Mouse (Mus musculus): ENCODE data around the gene Cacna1c. TPM values are rescaled to one million over a fixed set of nuclear protein-coding genes. Genes with fewer than 3 reads are reported as not detected.

Gene Cacna1c
- polyA plus RNA-seq, 2 experiments: 8.9 to 29.0 TPM

- DNase-seq (ENCODE audit: low spot score) (no peak), ATAC-seq (ENCODE audit: low FRiP score, low read depth) (no peak)
- WGBS: 87% methylated on average over 8 of the region's 8 CpGs
- Histone ChIP-seq H3K27ac (replicated peaks; ENCODE audit: low read depth, low read length) (no peak overlapping the region), H3K4me2 (replicated peaks; ENCODE audit: low read depth, low read length, severe bottlenecking) (no peak overlapping the region), H3K4me1 (ENCODE audit: control insufficient read depth, insufficient read depth, low read length) (peaks cover 2% of the 10 kb centered on the region; the same call in 1 of the 2 replicates), H3K36me3 (ENCODE audit: control insufficient read depth, insufficient read depth, low read length) (peaks cover 17% of the 10 kb centered on the region), H3K27me3 (ENCODE audit: control insufficient read depth, insufficient read depth, low read length) (no peaks in the 10 kb centered on the region), H3K9me3 (ENCODE audit: control insufficient read depth, low read length) (no peaks in the 10 kb centered on the region), H3K9ac (ENCODE audit: low read depth, low read length, severe bottlenecking) (no peak overlapping the region), H3K4me3 (replicated peaks; ENCODE audit: low read length) (no peak overlapping the region)
- no peak for TF ChIP-seq POLR2A (IDR thresholded peaks at IDR 0.05; ENCODE audit: borderline replicate concordance, extremely low read depth, insufficient read depth, insufficient read length)
These were observed 137.8 kb downstream of the Cacna1c start for GRCm38 (mm10) chr6:119058461-119058860.

- ATAC-seq (ENCODE audit: low FRiP score, low read depth): no peak
- H3K4me3 ChIP-seq (replicated peaks; ENCODE audit: low read length): no peak overlapping the region
- WGBS: 92% methylated on average over 15 of the region's 15 CpGs
- H3K36me3 ChIP-seq (ENCODE audit: control insufficient read depth, insufficient read depth, low read length): peaks cover 17% of the 10 kb centered on the region
- H3K4me1 ChIP-seq (ENCODE audit: control insufficient read depth, insufficient read depth, low read length): peaks cover 16% of the 10 kb centered on the region
- no peak overlapping the region for H3K9ac ChIP-seq (ENCODE audit: low read depth, low read length, severe bottlenecking)
- no peak overlapping the region for H3K4me2 ChIP-seq (replicated peaks; ENCODE audit: low read depth, low read length, severe bottlenecking)
- TF ChIP-seq POLR2A (IDR thresholded peaks at IDR 0.05; ENCODE audit: borderline replicate concordance, extremely low read depth, insufficient read depth, insufficient read length): no peak
- no peak for DNase-seq (ENCODE audit: low spot score)
- H3K27ac ChIP-seq (replicated peaks; ENCODE audit: low read depth, low read length): no peak overlapping the region
- H3K9me3 ChIP-seq (ENCODE audit: control insufficient read depth, low read length): no peaks in the 10 kb centered on the region
- H3K27me3 ChIP-seq (ENCODE audit: control insufficient read depth, insufficient read depth, low read length): no peaks in the 10 kb centered on the region
These were observed 139.1 kb downstream of the Cacna1c start for GRCm38 (mm10) chr6:119057076-119057479.

GRCm38 (mm10) chr6:119052801-119053200 lies 143.4 kb downstream of the Cacna1c start:
- Histone ChIP-seq H3K9ac (ENCODE audit: low read depth, low read length, severe bottlenecking) (no peak overlapping the region), H3K9me3 (ENCODE audit: control insufficient read depth, low read length) (no peaks in the 10 kb centered on the region), H3K27ac (replicated peaks; ENCODE audit: low read depth, low read length) (peak overlapping the region; percentile 59), H3K27me3 (ENCODE audit: control insufficient read depth, insufficient read depth, low read length) (no peaks in the 10 kb centered on the region), H3K4me2 (replicated peaks; ENCODE audit: low read depth, low read length, severe bottlenecking) (no peak overlapping the region), H3K4me1 (ENCODE audit: control insufficient read depth, insufficient read depth, low read length) (peaks cover 17% of the 10 kb centered on the region), H3K4me3 (replicated peaks; ENCODE audit: low read length) (no peak overlapping the region), H3K36me3 (ENCODE audit: control insufficient read depth, insufficient read depth, low read length) (peaks cover 17% of the 10 kb centered on the region)
- WGBS: 53% methylated on average over 10 of the region's 10 CpGs
- DNase-seq (ENCODE audit: low spot score) (peak; percentile 74), ATAC-seq (ENCODE audit: low FRiP score, low read depth) (no peak)
- TF ChIP-seq POLR2A (IDR thresholded peaks at IDR 0.05; ENCODE audit: borderline replicate concordance, extremely low read depth, insufficient read depth, insufficient read length): no peak

- H3K36me3 ChIP-seq (ENCODE audit: control insufficient read depth, insufficient read depth, low read length): peaks cover 17% of the 10 kb centered on the region
- no peak overlapping the region for H3K4me3 ChIP-seq (replicated peaks; ENCODE audit: low read length)
- DNase-seq (ENCODE audit: low spot score): no peak
- TF ChIP-seq POLR2A (IDR thresholded peaks at IDR 0.05; ENCODE audit: borderline replicate concordance, extremely low read depth, insufficient read depth, insufficient read length): no peak
- no peak overlapping the region for H3K4me2 ChIP-seq (replicated peaks; ENCODE audit: low read depth, low read length, severe bottlenecking)
- peaks cover 17% of the 10 kb centered on the region for H3K4me1 ChIP-seq (ENCODE audit: control insufficient read depth, insufficient read depth, low read length)
- no peak for ATAC-seq (ENCODE audit: low FRiP score, low read depth)
- no peaks in the 10 kb centered on the region for H3K9me3 ChIP-seq (ENCODE audit: control insufficient read depth, low read length)
- no peak overlapping the region for H3K9ac ChIP-seq (ENCODE audit: low read depth, low read length, severe bottlenecking)
- 0 out of 2 replicates have a peak overlapping the region, but pooled peaks have one; percentile 45 for H3K27ac ChIP-seq (replicated peaks; ENCODE audit: low read depth, low read length)
- WGBS: 80% methylated on average over 15 of the region's 15 CpGs
- H3K27me3 ChIP-seq (ENCODE audit: control insufficient read depth, insufficient read depth, low read length): no peaks in the 10 kb centered on the region
These were observed 143.9 kb downstream of the Cacna1c start for GRCm38 (mm10) chr6:119052366-119052765.

GRCm38 (mm10) chr6:119051721-119052120 lies 144.5 kb downstream of the Cacna1c start:
- ATAC-seq (ENCODE audit: low FRiP score, low read depth) (no peak), DNase-seq (ENCODE audit: low spot score) (no peak)
- H3K27me3 ChIP-seq (ENCODE audit: control insufficient read depth, insufficient read depth, low read length): no peaks in the 10 kb centered on the region
- peaks cover 17% of the 10 kb centered on the region for H3K4me1 ChIP-seq (ENCODE audit: control insufficient read depth, insufficient read depth, low read length)
- 70% methylated on average over 2 of the region's 2 CpGs for WGBS
- H3K27ac ChIP-seq (replicated peaks; ENCODE audit: low read depth, low read length): no peak overlapping the region
- TF ChIP-seq POLR2A (IDR thresholded peaks at IDR 0.05; ENCODE audit: borderline replicate concordance, extremely low read depth, insufficient read depth, insufficient read length): no peak
- H3K36me3 ChIP-seq (ENCODE audit: control insufficient read depth, insufficient read depth, low read length): peaks cover 11% of the 10 kb centered on the region
- H3K4me2 ChIP-seq (replicated peaks; ENCODE audit: low read depth, low read length, severe bottlenecking): no peak overlapping the region
- no peak overlapping the region for H3K4me3 ChIP-seq (replicated peaks; ENCODE audit: low read length)
- no peak overlapping the region for H3K9ac ChIP-seq (ENCODE audit: low read depth, low read length, severe bottlenecking)
- no peaks in the 10 kb centered on the region for H3K9me3 ChIP-seq (ENCODE audit: control insufficient read depth, low read length)

- no peak for DNase-seq (ENCODE audit: low spot score)
- Histone ChIP-seq H3K4me2 (replicated peaks; ENCODE audit: low read depth, low read length, severe bottlenecking) (no peak overlapping the region), H3K9me3 (ENCODE audit: control insufficient read depth, low read length) (no peaks in the 10 kb centered on the region), H3K27ac (replicated peaks; ENCODE audit: low read depth, low read length) (no peak overlapping the region), H3K36me3 (ENCODE audit: control insufficient read depth, insufficient read depth, low read length) (no peaks in the 10 kb centered on the region), H3K4me1 (ENCODE audit: control insufficient read depth, insufficient read depth, low read length) (peaks cover 4% of the 10 kb centered on the region; the same call in 1 of the 2 replicates), H3K4me3 (replicated peaks; ENCODE audit: low read length) (no peak overlapping the region), H3K9ac (ENCODE audit: low read depth, low read length, severe bottlenecking) (no peak overlapping the region), H3K27me3 (ENCODE audit: control insufficient read depth, insufficient read depth, low read length) (no peaks in the 10 kb centered on the region)
- no peak for ATAC-seq (ENCODE audit: low FRiP score, low read depth)
- TF ChIP-seq POLR2A (IDR thresholded peaks at IDR 0.05; ENCODE audit: borderline replicate concordance, extremely low read depth, insufficient read depth, insufficient read length): no peak
- 64% methylated on average over 8 of the region's 8 CpGs for WGBS
These were observed 148.9 kb downstream of the Cacna1c start for GRCm38 (mm10) chr6:119047340-119047739.

Measured in limb, embryonic 14.5 days (tissue).